Mouse (Mus musculus) embryonic facial prominence, embryonic 13.5 days (tissue): Measurements from ENCODE around the gene Pde6c. TPM values are rescaled to one million over a fixed set of nuclear protein-coding genes. Genes with fewer than 3 reads are reported as not detected.

ENCODE experiments used
- ATAC-seq: fragments of 200-750 bp; cut with Nextera tagmentation; 2 replicates; pipeline ENCODE4 v1.8.0; 2017; ENCODE audit warnings: low read depth; ENCODE audit not compliant: insufficient number of reproducible peaks, insufficient read depth, low FRiP score, low TSS enrichment
- H3K27ac ChIP-seq: fragments of 300-500 bp; sonication (generic); 2 replicates; pipeline ENCODE4 v1.5.1; 2015; ENCODE audit warnings: moderate library complexity, mild to moderate bottlenecking, inconsistent platforms
- H3K27me3 ChIP-seq: fragments of 300-500 bp; sonication (generic); 2 replicates; pipeline ENCODE4 v1.6.1; 2015; ENCODE audit warnings: mild to moderate bottlenecking, inconsistent platforms
- H3K36me3 ChIP-seq: fragments of 300-500 bp; sonication (generic); 2 replicates; pipeline ENCODE4 v1.6.1; 2015; ENCODE audit warnings: mild to moderate bottlenecking, inconsistent platforms
- H3K4me1 ChIP-seq: fragments of 300-500 bp; sonication (generic); 2 replicates; pipeline ENCODE4 v1.6.1; 2015; ENCODE audit warnings: inconsistent platforms
- H3K4me2 ChIP-seq: fragments of 300-500 bp; sonication (generic); 2 replicates; pipeline ENCODE4 v1.6.1; 2015; ENCODE audit warnings: moderate library complexity, mild to moderate bottlenecking, inconsistent platforms
- H3K4me3 ChIP-seq: fragments of 300-500 bp; sonication (generic); 2 replicates; pipeline ENCODE4 v1.5.1; 2015; ENCODE audit warnings: mild to moderate bottlenecking, inconsistent platforms
- H3K9ac ChIP-seq: fragments of 300-500 bp; sonication (generic); 2 replicates; pipeline ENCODE4 v1.6.1; 2015; ENCODE audit warnings: mild to moderate bottlenecking, inconsistent platforms
- H3K9me3 ChIP-seq: fragments of 300-500 bp; sonication (generic); 2 replicates; pipeline ENCODE4 v1.6.1; 2016; ENCODE audit warnings: inconsistent platforms
- WGBS: fragments of 180-500 bp; shearing (Covaris S2); methylation state at CpG from one replicate; pipeline ENCODE4 v1.1.7; 2015; ENCODE audit warnings: mixed read lengths; 5-methylcytosine and 5-hydroxymethylcytosine counted together
- polyA plus RNA-seq: library from polyadenylated mRNA; unstranded; fragments of >200 nt; fragmentation: Nextera tagmentation; extraction: Ambion mirVana; gene quantifications from 2 replicates; pipeline ENCODE4 v1.2.1, GENCODE M21; 2015

The Pde6c gene
- polyA plus RNA-seq, 1 experiment from 2014 or later: not detected

DNA sequence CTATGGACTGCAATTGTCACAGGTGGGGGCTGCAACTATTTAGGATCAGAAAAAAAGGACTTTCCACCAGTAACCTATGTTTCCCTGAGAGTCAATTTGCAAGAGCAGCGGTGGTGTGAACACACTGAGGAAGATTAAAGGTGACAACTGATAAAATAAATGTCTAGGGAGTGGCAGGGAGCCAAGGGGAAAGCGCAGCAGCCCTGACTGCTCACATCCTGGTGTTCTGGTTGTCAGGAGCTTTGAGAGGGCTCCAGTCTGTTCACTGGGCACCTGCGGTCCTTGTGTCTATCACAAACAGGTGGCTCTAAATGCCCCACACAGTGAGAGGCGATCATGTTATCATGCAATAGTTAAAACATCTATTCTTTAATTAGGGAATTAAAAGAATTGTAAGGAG lies 20.0 kb upstream of the Pde6c start:
- no peak overlapping the region for H3K4me2 ChIP-seq
- no peak overlapping the region for H3K4me3 ChIP-seq
- H3K4me1 ChIP-seq: no peaks in the 10 kb centered on the region
- no peak for ATAC-seq
- H3K27ac ChIP-seq: no peak overlapping the region
- no peaks in the 10 kb centered on the region for H3K36me3 ChIP-seq
- 40% methylated on average over 4 of the region's 4 CpGs for WGBS
- H3K27me3 ChIP-seq: no peaks in the 10 kb centered on the region
- no peaks in the 10 kb centered on the region for H3K9me3 ChIP-seq
- H3K9ac ChIP-seq: no peak overlapping the region

DNA sequence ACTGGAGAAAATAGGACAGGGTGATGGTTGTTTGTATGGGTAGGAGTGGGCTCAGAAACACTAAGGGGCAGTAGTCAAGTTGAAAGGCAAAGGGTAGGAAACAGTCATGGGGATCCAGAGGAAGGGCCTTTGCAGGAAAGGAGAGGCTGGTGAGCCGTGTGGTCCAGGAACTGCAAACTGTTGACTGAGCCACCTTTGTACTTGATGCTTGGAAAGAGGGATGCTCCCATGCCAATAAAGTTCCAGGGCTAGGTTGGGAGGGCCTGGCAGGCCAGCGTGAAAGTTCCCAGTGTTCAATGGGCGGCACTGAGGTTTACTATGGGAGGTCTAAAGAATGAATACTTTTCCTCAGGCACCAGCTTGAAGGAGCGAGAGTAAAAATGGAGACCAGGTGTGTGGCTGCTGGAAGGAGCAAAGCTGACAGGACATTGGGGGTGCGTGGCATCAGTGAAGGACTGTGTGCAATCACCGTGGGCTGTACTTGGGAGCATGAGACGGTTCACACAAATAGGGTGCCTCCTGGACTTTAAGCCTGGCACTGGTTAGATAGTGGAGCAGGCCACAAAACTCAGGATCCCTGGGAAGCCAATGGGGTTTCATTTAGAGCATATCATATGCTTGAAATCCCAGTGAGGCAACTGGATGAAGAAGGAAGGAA lies 17.6 kb upstream of the Pde6c start:
- Histone ChIP-seq H3K4me3 (no peak overlapping the region), H3K27ac (no peak overlapping the region), H3K4me1 (no peaks in the 10 kb centered on the region), H3K4me2 (no peak overlapping the region), H3K36me3 (no peaks in the 10 kb centered on the region), H3K9ac (no peak overlapping the region), H3K27me3 (no peaks in the 10 kb centered on the region), H3K9me3 (no peaks in the 10 kb centered on the region)
- 87% methylated on average over 7 of the region's 7 CpGs for WGBS
- ATAC-seq: no peak

DNA sequence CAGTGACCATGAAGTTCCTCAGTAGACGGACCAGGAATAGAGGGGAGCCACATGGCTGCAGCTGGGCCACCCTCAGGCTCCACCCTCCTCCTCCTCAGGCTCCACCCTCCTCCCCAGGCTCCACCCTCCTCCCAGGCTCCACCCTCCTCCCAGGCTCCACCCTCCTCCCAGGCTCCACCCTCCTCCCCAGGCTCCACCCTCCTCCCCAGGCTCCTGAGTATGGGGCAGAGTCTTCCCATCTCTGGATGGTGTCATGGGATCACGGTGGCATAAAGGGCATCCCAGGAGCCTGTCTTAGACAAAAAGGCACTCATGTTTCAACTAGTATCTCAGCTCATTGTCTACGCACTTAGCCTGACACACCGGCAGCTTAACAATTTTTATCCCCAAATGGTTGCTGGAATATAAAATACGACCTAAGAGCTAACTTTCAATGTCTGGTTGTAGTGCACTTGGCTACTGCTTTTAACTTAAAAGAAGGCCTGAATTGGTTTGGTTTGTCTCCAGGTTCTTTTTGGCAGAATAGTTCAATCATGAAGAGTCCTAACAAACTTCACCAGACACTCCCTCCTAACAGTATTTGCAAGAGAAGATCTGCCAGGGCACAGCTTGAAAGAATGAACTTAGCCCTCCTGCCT lies 12.3 kb upstream of the Pde6c start:
- 83% methylated on average over 5 of the region's 5 CpGs for WGBS

DNA sequence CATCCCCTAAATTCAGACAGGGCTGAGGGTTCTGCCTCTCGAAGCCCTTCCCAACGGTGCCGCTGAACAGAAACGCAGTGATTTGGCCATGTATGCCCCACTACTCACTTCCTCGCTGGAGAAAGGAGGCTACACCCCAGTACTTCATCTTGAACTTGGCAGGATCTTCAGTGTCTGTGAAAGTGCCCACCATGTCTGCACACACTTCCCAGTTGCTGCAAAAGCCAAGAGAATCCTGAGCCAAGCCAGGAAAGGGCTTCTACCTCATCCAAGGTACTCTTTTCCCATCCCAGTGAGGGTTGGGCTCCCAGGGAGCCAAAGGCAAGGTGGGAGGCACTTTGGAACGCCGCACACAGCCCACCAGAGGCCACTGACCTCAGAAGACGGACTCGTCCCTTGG lies 8.7 kb upstream of the Pde6c start:
- peak overlapping the region; percentile 64; the same call in 1 of the 2 replicates for H3K9ac ChIP-seq
- ATAC-seq: no peak
- H3K36me3 ChIP-seq: no peaks in the 10 kb centered on the region
- peaks cover 8% of the 10 kb centered on the region; the same call in 1 of the 2 replicates for H3K4me1 ChIP-seq
- H3K27me3 ChIP-seq: peaks cover 47% of the 10 kb centered on the region
- WGBS: 37% methylated on average over 9 of the region's 9 CpGs
- peak overlapping the region; percentile 86 for H3K4me2 ChIP-seq
- no peaks in the 10 kb centered on the region for H3K9me3 ChIP-seq
- peak overlapping the region; percentile 55 for H3K4me3 ChIP-seq
- no peak overlapping the region for H3K27ac ChIP-seq

More for the DNA sequence above, 12.3 kb upstream of the Pde6c start:
- peaks cover 8% of the 10 kb centered on the region; the same call in 1 of the 2 replicates for H3K4me1 ChIP-seq
- ATAC-seq: no peak
- no peak overlapping the region for H3K4me3 ChIP-seq
- H3K27ac ChIP-seq: no peak overlapping the region
- H3K27me3 ChIP-seq: peaks cover 38% of the 10 kb centered on the region
- H3K4me2 ChIP-seq: no peak overlapping the region
- no peak overlapping the region for H3K9ac ChIP-seq
- H3K36me3 ChIP-seq: no peaks in the 10 kb centered on the region
- H3K9me3 ChIP-seq: no peaks in the 10 kb centered on the region

DNA sequence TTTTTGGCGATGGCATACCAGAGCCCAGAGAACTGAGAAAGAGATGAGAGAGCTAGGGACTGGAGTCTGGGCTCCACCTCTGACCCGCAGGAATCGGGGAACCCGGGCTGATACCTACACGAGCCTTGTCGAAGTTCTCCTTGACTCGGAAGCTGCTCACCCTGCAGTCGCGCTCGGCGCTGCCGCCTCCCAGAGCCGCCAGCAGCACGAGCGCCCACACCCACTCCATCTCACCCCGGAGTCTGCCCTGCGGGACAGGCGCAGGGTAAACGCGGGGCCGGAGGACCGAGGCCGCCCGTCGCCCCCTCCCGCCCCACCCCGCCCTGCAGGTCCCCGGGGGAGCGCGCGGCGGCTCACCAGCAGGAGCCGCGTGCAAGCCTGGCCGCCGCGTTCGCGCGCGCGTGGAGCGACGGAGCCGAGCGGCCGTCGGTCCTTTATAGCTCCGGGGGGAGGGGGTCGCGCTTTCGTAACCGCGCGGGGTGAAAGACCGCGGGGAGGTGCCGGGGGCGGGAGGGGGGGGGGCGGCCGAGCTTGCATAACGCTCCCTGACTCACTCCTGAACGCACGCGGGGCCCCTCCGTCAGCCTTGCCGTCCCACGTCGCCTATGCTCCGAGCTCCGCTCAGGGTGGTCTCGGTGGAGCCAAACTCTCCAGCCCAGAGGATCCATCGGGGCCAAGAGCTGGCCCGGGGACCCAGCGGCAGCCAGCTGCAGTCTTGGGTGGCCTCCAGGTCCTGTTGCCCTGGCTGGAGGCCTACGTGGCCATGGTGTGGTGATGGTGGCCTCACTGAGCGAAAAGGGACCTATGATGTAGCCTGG lies 8.0 kb upstream of the Pde6c start:
- H3K36me3 ChIP-seq: no peaks in the 10 kb centered on the region
- H3K9ac ChIP-seq: peak overlapping the region; percentile 64
- H3K4me1 ChIP-seq: peaks cover 8% of the 10 kb centered on the region; the same call in 1 of the 2 replicates
- no peak overlapping the region for H3K27ac ChIP-seq
- WGBS: 1% methylated on average over 56 of the region's 77 CpGs
- ATAC-seq: 0 out of 2 replicates have a peak, but pooled peaks have one; percentile 3
- peak overlapping the region; percentile 55 for H3K4me3 ChIP-seq
- peaks cover 47% of the 10 kb centered on the region for H3K27me3 ChIP-seq
- H3K4me2 ChIP-seq: peak overlapping the region; percentile 86
- no peaks in the 10 kb centered on the region for H3K9me3 ChIP-seq

DNA sequence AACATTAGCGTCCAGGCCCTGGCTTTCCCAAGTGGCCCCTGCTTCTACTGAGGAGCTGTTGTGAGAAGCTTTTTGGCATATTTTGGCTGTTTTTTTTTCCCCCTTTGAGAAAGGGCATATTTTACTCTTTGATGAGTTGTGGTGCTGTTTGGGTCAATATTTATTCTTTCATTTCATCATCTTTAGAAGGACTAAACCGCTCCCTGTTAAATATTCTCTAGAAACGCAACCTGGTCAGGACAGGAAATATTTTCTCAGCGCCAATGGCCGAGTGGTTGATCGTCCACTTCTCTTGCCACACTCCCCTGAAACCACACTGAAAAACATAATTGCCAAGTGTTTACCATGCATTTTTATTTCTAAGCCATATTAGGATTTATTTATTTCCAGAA lies 7.4 kb upstream of the Pde6c start, which contains the start of gene Rbp4:
Gene Rbp4, minus strand, starts transcription at position 63 of the 392 bp plus-strand sequence.
- Histone ChIP-seq H3K4me2 (peak within 1 kb of the TSS; percentile 86), H3K4me3 (peak within 1 kb of the TSS; percentile 55), H3K27me3 (peaks cover 47% of the 10 kb centered on the region), H3K9me3 (no peaks in the 10 kb centered on the region), H3K9ac (peak within 1 kb of the TSS; percentile 64), H3K27ac (no peak within 1 kb of the TSS), H3K36me3 (no peaks in the 10 kb centered on the region), H3K4me1 (peaks cover 8% of the 10 kb centered on the region; the same call in 1 of the 2 replicates)
- 65% methylated on average over 6 of the region's 6 CpGs for WGBS
- ATAC-seq: no peak

DNA sequence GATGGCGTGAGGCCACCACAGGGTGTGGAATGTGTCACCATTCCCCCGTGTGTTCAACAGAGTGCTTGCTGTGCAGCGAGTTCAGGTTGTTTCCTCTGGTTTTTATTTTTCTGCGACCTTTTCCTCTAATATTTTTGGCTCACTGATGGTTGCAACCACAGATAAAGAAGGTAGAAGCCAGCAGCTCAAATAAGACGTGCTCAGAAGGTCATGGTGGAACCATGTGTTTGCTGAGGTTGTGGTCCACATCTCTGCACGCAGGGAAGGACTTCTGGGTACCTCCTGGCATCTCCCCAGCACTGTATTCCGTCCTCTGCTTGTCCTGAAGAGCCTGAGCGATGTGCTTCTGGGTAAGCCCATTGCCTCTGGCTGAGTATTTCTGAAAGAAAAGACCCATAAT lies 5.9 kb upstream of the Pde6c start:
- H3K9me3 ChIP-seq: no peaks in the 10 kb centered on the region
- peaks cover 45% of the 10 kb centered on the region for H3K27me3 ChIP-seq
- peaks cover 8% of the 10 kb centered on the region; the same call in 1 of the 2 replicates for H3K4me1 ChIP-seq
- H3K9ac ChIP-seq: no peak overlapping the region
- no peak overlapping the region for H3K4me2 ChIP-seq
- no peak overlapping the region for H3K4me3 ChIP-seq
- no peak for ATAC-seq
- no peak overlapping the region for H3K27ac ChIP-seq
- WGBS: 68% methylated on average over 8 of the region's 8 CpGs
- no peaks in the 10 kb centered on the region for H3K36me3 ChIP-seq

DNA sequence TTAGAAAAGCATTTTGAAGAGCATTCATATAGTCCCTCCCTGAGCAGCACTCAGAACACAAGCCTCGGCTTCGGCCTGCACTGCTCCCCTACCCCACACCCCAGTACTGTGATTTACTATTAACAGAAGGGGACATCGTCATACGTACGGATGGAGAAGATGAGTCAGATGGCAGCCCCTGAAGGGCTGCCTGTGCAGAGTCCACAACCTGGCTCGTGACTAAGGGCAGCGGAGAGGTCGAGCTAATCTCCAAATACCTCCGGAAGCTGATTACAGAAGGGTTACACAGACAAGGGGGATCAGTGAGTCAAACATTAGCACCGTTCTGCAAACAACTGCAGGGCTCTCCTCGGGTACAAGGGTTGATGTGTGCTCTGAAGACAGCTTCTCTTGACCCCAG lies 1.4 kb downstream of the Pde6c start:
- H3K27me3 ChIP-seq: no peaks in the 10 kb centered on the region
- no peaks in the 10 kb centered on the region for H3K4me1 ChIP-seq
- H3K9me3 ChIP-seq: no peaks in the 10 kb centered on the region
- no peak overlapping the region for H3K9ac ChIP-seq
- WGBS: 64% methylated on average over 11 of the region's 11 CpGs
- no peak overlapping the region for H3K27ac ChIP-seq
- no peak for ATAC-seq
- no peak overlapping the region for H3K4me2 ChIP-seq
- H3K36me3 ChIP-seq: no peaks in the 10 kb centered on the region
- no peak overlapping the region for H3K4me3 ChIP-seq

DNA sequence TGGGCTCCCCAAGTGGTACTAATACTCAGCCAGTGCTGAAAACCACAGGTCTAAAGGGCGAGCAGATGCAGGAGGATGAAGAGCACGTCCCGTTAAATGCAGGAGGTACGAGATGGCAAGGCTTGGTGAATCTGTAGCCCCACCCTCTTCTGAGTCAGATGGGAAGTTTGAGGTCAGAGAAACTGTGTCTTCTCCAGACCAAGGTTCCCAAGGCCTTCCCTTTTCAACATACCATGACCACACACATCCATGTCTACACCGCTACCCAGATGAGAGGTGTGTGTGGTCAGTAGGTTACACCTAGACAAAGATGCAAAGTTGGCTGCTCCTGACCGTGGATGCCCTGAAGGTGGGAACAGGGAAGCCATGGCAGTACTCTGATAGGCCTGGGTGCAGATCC lies 2.2 kb downstream of the Pde6c start:
- Histone ChIP-seq H3K27ac (no peak overlapping the region), H3K36me3 (no peaks in the 10 kb centered on the region), H3K4me3 (no peak overlapping the region), H3K4me2 (no peak overlapping the region), H3K9ac (no peak overlapping the region), H3K4me1 (no peaks in the 10 kb centered on the region), H3K27me3 (no peaks in the 10 kb centered on the region), H3K9me3 (no peaks in the 10 kb centered on the region)
- no peak for ATAC-seq
- WGBS: 90% methylated on average over 6 of the region's 6 CpGs

DNA sequence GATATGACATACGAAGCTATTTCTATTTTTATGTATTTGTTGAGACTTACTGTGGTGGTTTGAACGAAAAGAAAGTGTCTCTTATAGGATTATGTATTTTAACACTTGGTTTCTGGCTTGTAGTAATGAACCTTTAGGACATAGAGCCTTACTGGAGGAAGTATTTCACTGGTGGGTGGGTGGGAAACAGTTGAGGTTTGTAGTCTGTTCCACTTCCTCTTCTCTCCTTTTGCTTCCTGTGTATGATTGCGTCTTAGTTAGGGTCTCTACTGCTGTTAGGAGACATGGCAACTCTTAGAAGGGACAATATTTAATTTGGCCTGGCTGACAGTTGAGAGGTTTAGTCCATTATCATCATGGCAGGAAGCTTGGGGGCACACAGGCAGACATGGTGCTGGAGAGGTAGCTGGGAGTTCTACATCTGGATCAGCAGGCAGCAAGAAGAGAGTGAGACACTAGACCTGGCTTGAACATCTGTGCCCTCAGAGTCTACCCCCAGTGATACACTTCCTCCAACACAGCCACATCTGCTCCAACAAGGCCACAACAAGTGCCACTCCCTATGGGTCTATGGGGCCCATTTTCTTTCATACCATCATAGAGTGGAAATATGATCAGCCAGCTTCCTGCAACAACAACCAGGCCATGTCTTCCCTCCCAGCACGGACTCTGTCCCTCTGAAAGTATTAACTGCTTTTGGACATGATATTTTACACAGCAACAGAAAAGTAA lies 11.1 kb downstream of the Pde6c start:
- no peak for ATAC-seq
- H3K27me3 ChIP-seq: no peaks in the 10 kb centered on the region
- H3K4me3 ChIP-seq: no peak overlapping the region
- H3K9me3 ChIP-seq: no peaks in the 10 kb centered on the region
- no peaks in the 10 kb centered on the region for H3K4me1 ChIP-seq
- H3K36me3 ChIP-seq: no peaks in the 10 kb centered on the region
- no peak overlapping the region for H3K9ac ChIP-seq
- no peak overlapping the region for H3K27ac ChIP-seq
- no peak overlapping the region for H3K4me2 ChIP-seq
- WGBS: 77% methylated on average over 4 of the region's 4 CpGs

DNA sequence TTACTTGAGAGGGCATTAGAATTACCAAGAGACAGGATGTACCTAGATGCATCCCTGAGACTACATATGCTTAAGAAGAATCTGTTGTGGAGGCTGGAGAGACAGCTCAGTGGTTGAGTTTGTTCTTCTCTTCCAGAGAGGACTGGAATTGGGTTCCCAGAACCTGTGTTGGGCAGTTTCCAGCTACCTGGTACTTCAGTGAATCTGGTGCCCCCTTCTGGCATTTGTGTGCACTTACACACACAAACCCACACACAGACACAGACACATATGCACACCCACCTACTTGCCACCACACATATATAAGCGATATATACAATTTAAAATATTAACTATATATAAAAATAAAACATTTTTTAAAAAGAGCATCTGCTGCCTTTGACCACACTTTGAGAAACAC lies 23.7 kb downstream of the Pde6c start:
- no peaks in the 10 kb centered on the region for H3K9me3 ChIP-seq
- no peak for ATAC-seq
- WGBS: 98% methylated on average over 1 of the region's 1 CpGs
- H3K4me1 ChIP-seq: no peaks in the 10 kb centered on the region
- H3K4me2 ChIP-seq: no peak overlapping the region
- no peaks in the 10 kb centered on the region for H3K36me3 ChIP-seq
- H3K27me3 ChIP-seq: no peaks in the 10 kb centered on the region
- no peak overlapping the region for H3K9ac ChIP-seq
- no peak overlapping the region for H3K4me3 ChIP-seq
- no peak overlapping the region for H3K27ac ChIP-seq
